Mouse (Mus musculus) liver, embryonic 16.5 days (tissue): ENCODE results near the gene Arl6ip6. TPM values are rescaled to one million over a fixed set of nuclear protein-coding genes. Genes with fewer than 3 reads are reported as not detected.

Experiments used
- ATAC-seq: fragments of 200-750 bp; cut with Nextera tagmentation; 2 replicates; pipeline ENCODE4 v1.8.0; 2017; ENCODE audit warnings: low read depth, mild to moderate bottlenecking, moderate number of reproducible peaks, moderate library complexity
- H3K27ac ChIP-seq: fragments of 300-500 bp; sonication (generic); 2 replicates; pipeline ENCODE4 v1.5.1; 2014; ENCODE audit warnings: mild to moderate bottlenecking, low read length
- H3K27me3 ChIP-seq: fragments of 300-500 bp; sonication (generic); 2 replicates; pipeline ENCODE4 v1.6.1; 2014; ENCODE audit warnings: low read depth, low read length, mixed read lengths; ENCODE audit not compliant: control insufficient read depth, insufficient read depth
- H3K36me3 ChIP-seq: fragments of 300-500 bp; sonication (generic); 2 replicates; pipeline ENCODE4 v1.6.1; 2014; ENCODE audit warnings: mild to moderate bottlenecking; ENCODE audit not compliant: control insufficient read depth, insufficient read depth
- H3K4me1 ChIP-seq: fragments of 300-500 bp; sonication (generic); 2 replicates; pipeline ENCODE4 v1.6.1; 2014; ENCODE audit warnings: low read depth, low read length, mixed read lengths; ENCODE audit not compliant: control insufficient read depth
- H3K4me2 ChIP-seq: fragments of 300-500 bp; sonication (generic); 2 replicates; pipeline ENCODE4 v1.6.1; 2014; ENCODE audit warnings: low read depth, low read length, mixed read lengths
- H3K4me3 ChIP-seq: fragments of 300-500 bp; sonication (generic); 2 replicates; pipeline ENCODE4 v1.5.1; 2014; ENCODE audit warnings: low read depth, mild to moderate bottlenecking, low read length
- H3K9ac ChIP-seq: fragments of 300-500 bp; sonication (generic); 2 replicates; pipeline ENCODE4 v1.6.1; 2014; ENCODE audit warnings: low read depth, low read length
- H3K9me3 ChIP-seq: fragments of 300-500 bp; sonication (generic); replicated peaks from 2 replicates; pipeline ENCODE4 v1.6.1; 2016; ENCODE audit warnings: low read length; ENCODE audit not compliant: control insufficient read depth
- WGBS: fragments of 180-500 bp; shearing (Covaris S2); extraction: QIAGEN DNeasy Blood & Tissue Kit; methylation state at CpG from one replicate; pipeline ENCODE4 v1.1.7; 2014; ENCODE audit not compliant: insufficient replicate concordance; 5-methylcytosine and 5-hydroxymethylcytosine counted together
- polyA plus RNA-seq: library from polyadenylated mRNA; unstranded; fragments of >200 nt; fragmentation: Nextera tagmentation; extraction: Ambion mirVana; gene quantifications from 2 replicates; pipeline ENCODE4 v1.2.1, GENCODE M21; 2015

The Arl6ip6 gene
- polyA plus RNA-seq, result 22.3 and 26.6 TPM in 2 replicates

DNA sequence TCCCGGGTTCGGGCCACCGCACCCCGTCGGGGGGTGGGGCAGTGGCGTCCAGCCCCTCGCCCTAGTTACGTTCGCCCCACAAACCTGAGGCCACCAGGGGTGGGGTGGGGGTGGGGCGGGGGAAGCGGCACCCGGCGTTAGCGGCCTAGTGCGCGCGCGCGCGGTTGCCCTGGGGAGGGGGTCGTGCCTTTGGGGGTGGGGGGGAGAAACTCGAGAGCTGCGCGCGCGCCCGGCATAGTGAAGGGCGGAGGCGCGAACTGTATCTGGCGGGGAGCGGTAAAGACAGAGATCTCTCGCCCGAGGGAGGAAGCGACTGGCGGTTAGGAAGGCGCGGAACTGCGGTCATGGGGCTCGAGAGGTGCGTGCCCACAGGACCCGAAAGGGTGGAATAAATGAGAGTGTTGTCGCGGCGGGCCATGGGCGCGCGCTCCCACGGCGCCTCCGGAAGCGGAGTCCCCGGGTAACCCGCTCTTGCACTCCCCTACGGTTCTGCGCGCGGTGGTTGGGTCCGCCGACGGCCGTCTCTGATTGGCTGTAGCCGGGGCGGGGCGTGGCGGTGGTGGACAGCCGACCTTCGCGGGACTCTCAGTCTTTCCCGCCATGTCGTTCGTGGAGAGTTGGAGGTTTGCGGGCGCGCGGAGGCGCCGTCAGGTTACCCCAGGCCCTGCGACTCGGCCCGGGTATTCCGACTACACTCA, at the start of gene Arl6ip6:
Arl6ip6 (plus strand) TSS at position 204 of the 698 bp plus-strand sequence.
- H3K9ac ChIP-seq, result peak within 1 kb of the TSS; percentile 90
- under 1% methylated on average over 79 of the region's 82 CpGs for WGBS

DNA sequence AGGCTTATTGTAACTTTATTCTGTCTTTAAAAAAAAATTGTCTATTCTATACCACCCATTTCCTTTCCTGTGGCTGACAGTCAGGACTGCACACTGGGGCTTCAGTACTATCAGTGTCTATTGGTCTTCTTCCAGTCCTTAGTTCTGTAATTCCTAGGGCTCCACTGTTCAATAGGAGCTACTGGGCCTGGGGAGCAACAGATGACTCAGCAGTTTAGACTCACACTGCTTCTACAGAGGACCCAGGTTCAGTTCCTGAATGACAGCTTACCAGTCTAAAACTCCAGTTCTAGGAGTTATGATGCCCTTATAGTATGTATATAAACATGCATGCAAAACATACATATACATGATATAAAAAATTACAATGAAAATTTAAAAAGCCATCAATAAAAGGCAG, 44.7 kb upstream of the Arl6ip6 start:
- H3K27me3 ChIP-seq, result no peaks in the 10 kb centered on the region
- H3K4me1 ChIP-seq, result no peaks in the 10 kb centered on the region
- no peak for ATAC-seq
- peaks cover 32% of the 10 kb centered on the region for H3K36me3 ChIP-seq
- H3K4me3 ChIP-seq, result no peak overlapping the region
- H3K4me2 ChIP-seq, result no peak overlapping the region
- H3K27ac ChIP-seq, result no peak overlapping the region
- no peaks in the 10 kb centered on the region for H3K9me3 ChIP-seq
- no peak overlapping the region for H3K9ac ChIP-seq

More for the DNA sequence above, at the start of gene Arl6ip6:
- peaks cover 8% of the 10 kb centered on the region for H3K4me1 ChIP-seq
- H3K4me2 ChIP-seq, result peak within 1 kb of the TSS; percentile 86
- H3K27ac ChIP-seq, result peak within 1 kb of the TSS; percentile 97
- H3K9me3 ChIP-seq, result no peaks in the 10 kb centered on the region
- H3K36me3 ChIP-seq, result peaks cover 14% of the 10 kb centered on the region
- peak within 1 kb of the TSS; percentile 80 for H3K4me3 ChIP-seq
- peak; percentile 78 for ATAC-seq
- no peaks in the 10 kb centered on the region for H3K27me3 ChIP-seq

- Histone ChIP-seq H3K36me3 (peaks cover 6% of the 10 kb centered on the region), H3K27me3 (no peaks in the 10 kb centered on the region), H3K27ac (no peak overlapping the region), H3K9me3 (no peaks in the 10 kb centered on the region), H3K9ac (no peak overlapping the region), H3K4me2 (no peak overlapping the region), H3K4me1 (no peaks in the 10 kb centered on the region), H3K4me3 (no peak overlapping the region)
- no peak for ATAC-seq
Measured at GRCm38 (mm10) chr2:53173966-53174365, 17.6 kb upstream of the Arl6ip6 start.

DNA sequence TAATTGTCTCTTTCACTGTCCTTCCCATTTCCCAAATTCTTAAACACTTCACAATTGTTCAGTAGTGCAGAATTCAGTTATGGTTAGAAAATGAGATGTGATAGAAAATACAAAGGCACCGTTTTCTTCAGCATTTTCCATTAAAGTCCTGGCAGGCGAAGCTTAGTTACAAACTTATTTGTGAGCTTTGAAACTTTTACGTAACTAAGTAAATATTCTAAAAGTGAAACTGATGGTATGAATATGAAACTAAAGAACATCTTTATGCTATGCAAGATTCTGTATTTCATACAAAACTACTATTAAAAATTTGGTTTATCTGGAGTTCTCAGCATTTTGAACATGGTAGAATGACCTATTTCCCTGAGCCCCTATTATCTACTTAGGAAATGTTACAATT, 12.6 kb upstream of the Arl6ip6 start:
- H3K4me1 ChIP-seq, result no peaks in the 10 kb centered on the region
- no peak for ATAC-seq
- no peak overlapping the region for H3K4me2 ChIP-seq
- peaks cover 6% of the 10 kb centered on the region for H3K36me3 ChIP-seq
- WGBS, result 68% methylated on average over 3 of the region's 3 CpGs
- H3K4me3 ChIP-seq, result no peak overlapping the region
- no peak overlapping the region for H3K9ac ChIP-seq
- H3K9me3 ChIP-seq, result no peaks in the 10 kb centered on the region
- H3K27me3 ChIP-seq, result no peaks in the 10 kb centered on the region
- H3K27ac ChIP-seq, result no peak overlapping the region

DNA sequence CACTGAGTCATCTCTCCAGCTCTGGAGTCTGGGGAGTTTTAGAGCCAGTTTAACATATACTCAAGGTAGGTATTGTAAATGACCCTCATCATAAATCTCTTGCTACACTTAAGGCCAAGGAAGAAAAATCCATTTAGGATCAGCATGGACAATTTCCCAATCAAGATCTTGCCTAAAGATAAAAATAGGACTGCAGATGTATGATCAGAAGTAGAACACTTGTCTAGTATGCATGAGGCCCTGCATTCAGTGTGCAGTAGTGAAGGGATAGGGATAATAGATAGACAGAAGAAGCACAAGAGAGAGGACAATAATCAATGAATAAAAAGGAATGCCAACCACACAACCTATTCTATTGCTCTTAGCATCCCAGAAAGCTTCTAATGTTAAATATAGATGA, 11.7 kb upstream of the Arl6ip6 start:
- Histone ChIP-seq H3K9ac (no peak overlapping the region), H3K27me3 (no peaks in the 10 kb centered on the region), H3K36me3 (peaks cover 6% of the 10 kb centered on the region), H3K4me2 (no peak overlapping the region), H3K4me1 (no peaks in the 10 kb centered on the region), H3K4me3 (no peak overlapping the region), H3K9me3 (no peaks in the 10 kb centered on the region), H3K27ac (no peak overlapping the region)
- no peak for ATAC-seq

- peaks cover 8% of the 10 kb centered on the region for H3K4me1 ChIP-seq
- H3K27me3 ChIP-seq, result no peaks in the 10 kb centered on the region
- H3K9me3 ChIP-seq, result no peaks in the 10 kb centered on the region
- H3K4me3 ChIP-seq, result peak overlapping the region; percentile 53
- H3K27ac ChIP-seq, result no peak overlapping the region
- 0 out of 2 replicates have a peak overlapping the region, but pooled peaks have one; percentile 31 for H3K9ac ChIP-seq
- no peak for ATAC-seq
- H3K36me3 ChIP-seq, result peaks cover 2% of the 10 kb centered on the region
- peak overlapping the region; percentile 75 for H3K4me2 ChIP-seq
- WGBS, result 75% methylated on average over 3 of the region's 3 CpGs
Measured at GRCm38 (mm10) chr2:53189811-53190210, 1.7 kb upstream of the Arl6ip6 start.

DNA sequence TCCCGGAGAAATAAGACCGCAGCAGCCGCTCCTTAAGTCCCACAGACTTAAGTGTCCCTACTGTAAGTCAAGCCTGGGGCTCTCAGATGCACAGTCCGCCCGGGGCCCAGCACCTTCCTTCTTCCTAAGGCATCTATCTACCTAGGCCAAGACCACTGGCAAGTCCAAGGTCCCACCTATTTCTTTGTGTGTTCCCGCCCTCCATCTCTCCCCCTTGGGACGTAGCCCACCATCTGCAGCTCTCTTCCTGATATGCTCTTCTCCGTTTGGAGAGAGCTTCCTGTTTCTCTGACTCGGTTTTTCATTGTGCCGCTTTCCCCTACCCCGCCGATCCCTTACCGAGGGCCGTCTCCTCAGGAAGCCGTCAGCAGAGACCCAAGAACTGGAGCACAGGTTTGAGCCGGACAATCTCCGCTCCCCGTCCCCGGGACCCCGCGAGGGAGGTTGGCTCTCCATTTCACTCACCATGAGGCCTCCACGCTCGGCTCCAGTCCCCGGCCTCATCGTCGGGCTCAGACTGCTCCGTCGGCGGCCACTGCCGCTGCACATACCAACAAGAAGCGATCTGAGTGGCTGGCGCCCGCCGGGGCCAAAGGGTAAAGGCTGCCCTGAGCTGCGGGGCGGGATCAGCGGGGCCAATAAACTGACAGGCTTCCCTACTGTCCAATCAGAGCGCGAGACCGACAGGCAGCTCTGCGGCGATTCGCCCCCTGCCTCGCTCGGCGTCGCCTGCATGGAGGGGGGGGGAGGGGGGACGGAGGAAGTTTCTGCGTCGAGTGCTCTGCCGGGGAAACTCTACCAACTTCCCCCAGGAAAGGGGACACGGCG, 628 bp upstream of the Arl6ip6 start, which contains the start of gene Prpf40a:
Prpf40a (minus strand) TSS at position 601 of the 828 bp plus-strand sequence.
- Histone ChIP-seq H3K9me3 (no peaks in the 10 kb centered on the region), H3K9ac (peak within 1 kb of the TSS; percentile 90), H3K27ac (peak within 1 kb of the TSS; percentile 97), H3K27me3 (no peaks in the 10 kb centered on the region), H3K4me2 (peak within 1 kb of the TSS; percentile 86), H3K4me1 (peaks cover 8% of the 10 kb centered on the region), H3K4me3 (peak within 1 kb of the TSS; percentile 80), H3K36me3 (peaks cover 10% of the 10 kb centered on the region)
- WGBS, result under 1% methylated on average over 53 of the region's 53 CpGs
- peak; percentile 93 for ATAC-seq

DNA sequence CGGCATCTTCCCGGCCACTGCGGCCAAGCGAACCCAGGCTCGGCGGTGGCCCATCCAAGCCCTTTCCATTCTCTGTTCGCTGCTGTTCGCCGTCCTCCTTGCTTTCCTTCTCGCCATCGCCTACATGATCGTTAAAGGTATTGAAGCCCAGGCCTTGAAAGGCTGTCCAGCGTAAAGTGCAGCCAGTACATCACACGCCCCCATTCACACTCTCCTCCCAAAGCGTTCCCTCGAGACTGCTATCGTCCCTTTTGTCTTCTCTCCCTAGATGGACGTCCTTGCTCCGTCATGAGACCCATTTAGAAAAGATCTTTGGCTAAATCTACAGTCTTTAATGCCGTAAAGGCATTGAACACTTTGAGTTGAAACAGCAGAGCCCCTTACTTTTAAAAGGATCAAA, 860 bp downstream of the Arl6ip6 start:
- Histone ChIP-seq H3K27me3 (no peaks in the 10 kb centered on the region), H3K9me3 (no peaks in the 10 kb centered on the region), H3K27ac (peak overlapping the region; percentile 97), H3K4me3 (peak overlapping the region; percentile 80), H3K4me2 (peak overlapping the region; percentile 86), H3K36me3 (peaks cover 14% of the 10 kb centered on the region), H3K4me1 (peaks cover 8% of the 10 kb centered on the region), H3K9ac (peak overlapping the region; percentile 89)
- no peak for ATAC-seq
- under 1% methylated on average over 20 of the region's 20 CpGs for WGBS

DNA sequence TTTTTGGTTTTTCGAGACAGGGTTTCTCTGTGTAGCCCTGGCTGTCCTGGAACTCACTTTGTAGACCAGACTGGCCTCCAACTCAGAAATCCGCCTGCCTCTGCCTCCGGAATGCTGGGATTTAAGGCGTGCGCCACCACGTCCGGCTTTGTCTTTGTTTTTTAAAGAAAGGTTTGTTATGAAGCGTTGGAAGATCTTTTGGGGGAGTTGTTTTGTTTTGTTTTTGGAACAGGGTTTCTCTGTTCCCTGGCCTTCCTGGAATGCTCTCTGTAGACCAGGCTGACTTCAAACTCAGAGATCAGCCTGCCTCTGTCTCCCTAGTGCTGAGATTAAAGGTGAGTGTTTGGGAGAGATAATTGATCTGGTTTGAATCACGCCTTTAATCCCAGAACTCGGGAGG, 4.9 kb downstream of the Arl6ip6 start:
- ATAC-seq, result no peak
- no peaks in the 10 kb centered on the region for H3K27me3 ChIP-seq
- H3K4me2 ChIP-seq, result no peak overlapping the region
- H3K4me3 ChIP-seq, result no peak overlapping the region
- peaks cover 19% of the 10 kb centered on the region for H3K36me3 ChIP-seq
- H3K9me3 ChIP-seq, result no peaks in the 10 kb centered on the region
- no peak overlapping the region for H3K27ac ChIP-seq
- whole genome bisulfite sequencing, result 80% methylated on average over 10 of the region's 10 CpGs
- H3K9ac ChIP-seq, result no peak overlapping the region
- peaks cover 3% of the 10 kb centered on the region; the same call in 1 of the 2 replicates for H3K4me1 ChIP-seq
